Mouse (Mus musculus) midbrain, embryonic 16.5 days (tissue): Measurements from ENCODE around the gene 1700069L16Rik. TPM values are rescaled to one million over a fixed set of nuclear protein-coding genes. Genes with fewer than 3 reads are reported as not detected.
A peak's percentile ranks its signal among the peaks of the same experiment; 100 is the strongest.

Experiments used
- ATAC-seq: fragments of 200-750 bp; cut with Nextera tagmentation; 2 replicates; pipeline ENCODE4 v1.8.0; 2017; ENCODE audit warnings: moderate TSS enrichment
- H3K27ac ChIP-seq: fragments of 300-500 bp; sonication (generic); 2 replicates; pipeline ENCODE4 v1.5.1; 2014; ENCODE audit warnings: mild to moderate bottlenecking, low read length, mixed read lengths
- H3K27me3 ChIP-seq: fragments of 300-500 bp; sonication (generic); 2 replicates; pipeline ENCODE4 v1.6.1; 2014; ENCODE audit warnings: low read depth, low read length, mixed read lengths; ENCODE audit not compliant: control insufficient read depth, insufficient read depth
- H3K36me3 ChIP-seq: fragments of 300-500 bp; sonication (generic); 2 replicates; pipeline ENCODE4 v1.6.1; 2014; ENCODE audit warnings: mild to moderate bottlenecking, low read length, moderate library complexity, mixed read lengths; ENCODE audit not compliant: control insufficient read depth, insufficient read depth
- H3K4me1 ChIP-seq: fragments of 300-500 bp; sonication (generic); 2 replicates; pipeline ENCODE4 v1.6.1; 2014; ENCODE audit warnings: mild to moderate bottlenecking, low read length, mixed read lengths; ENCODE audit not compliant: control insufficient read depth, insufficient read depth
- H3K4me2 ChIP-seq: fragments of 300-500 bp; sonication (generic); 2 replicates; pipeline ENCODE4 v1.6.1; 2014; ENCODE audit warnings: mild to moderate bottlenecking, low read length, mixed read lengths
- H3K4me3 ChIP-seq: fragments of 300-500 bp; sonication (generic); 2 replicates; pipeline ENCODE4 v1.5.1; 2014; ENCODE audit warnings: low read depth, mild to moderate bottlenecking, low read length, moderate library complexity, mixed read lengths
- H3K9ac ChIP-seq: fragments of 300-500 bp; sonication (generic); 2 replicates; pipeline ENCODE4 v1.6.1; 2014; ENCODE audit warnings: low read depth, low read length, mixed read lengths
- H3K9me3 ChIP-seq: fragments of 300-500 bp; sonication (generic); replicated peaks from 2 replicates; pipeline ENCODE4 v1.6.1; 2014; ENCODE audit warnings: mild to moderate bottlenecking, low read length, mixed read lengths; ENCODE audit not compliant: control insufficient read depth, poor library complexity, severe bottlenecking
- WGBS: fragments of 180-500 bp; shearing (Covaris S2); extraction: QIAGEN DNeasy Blood & Tissue Kit; methylation state at CpG from one replicate; pipeline ENCODE4 v1.1.7; 2014; 5-methylcytosine and 5-hydroxymethylcytosine counted together
- polyA plus RNA-seq: library from polyadenylated mRNA; unstranded; fragments of >200 nt; fragmentation: Nextera tagmentation; extraction: Ambion mirVana; gene quantifications from 2 replicates; pipeline ENCODE4 v1.2.1, GENCODE M21; 2015

1700069L16Rik gene
- polyA plus RNA-seq, 1 experiment from 2014 or later: not detected

DNA sequence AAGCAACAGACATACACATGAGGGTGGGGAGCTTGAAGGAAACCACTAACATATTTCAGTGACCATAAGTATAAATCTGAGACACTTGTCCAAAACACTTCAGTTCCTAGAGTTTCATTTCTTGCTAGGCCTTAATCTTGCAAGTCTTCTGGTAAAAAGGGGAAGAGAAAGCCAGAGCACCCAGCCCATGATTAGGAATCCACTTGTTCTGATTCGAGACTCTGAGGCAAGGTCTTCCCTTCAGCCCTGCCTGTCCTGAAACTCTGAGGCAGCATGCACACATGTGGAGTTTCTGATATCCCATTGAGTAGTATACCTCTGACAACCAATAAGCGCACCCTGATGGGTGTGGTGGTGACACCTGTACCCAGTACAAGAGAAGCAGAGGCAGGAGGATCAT is 37.0 kb upstream of the 1700069L16Rik start:
- WGBS: 92% methylated on average over 2 of the region's 2 CpGs
- H3K4me2 ChIP-seq: no peak overlapping the region
- peaks cover 39% of the 10 kb centered on the region for H3K36me3 ChIP-seq
- H3K4me1 ChIP-seq: no peaks in the 10 kb centered on the region
- H3K4me3 ChIP-seq: no peak overlapping the region
- H3K9ac ChIP-seq: no peak overlapping the region
- H3K27me3 ChIP-seq: no peaks in the 10 kb centered on the region
- no peak overlapping the region for H3K27ac ChIP-seq
- no peaks in the 10 kb centered on the region for H3K9me3 ChIP-seq
- ATAC-seq: no peak

DNA sequence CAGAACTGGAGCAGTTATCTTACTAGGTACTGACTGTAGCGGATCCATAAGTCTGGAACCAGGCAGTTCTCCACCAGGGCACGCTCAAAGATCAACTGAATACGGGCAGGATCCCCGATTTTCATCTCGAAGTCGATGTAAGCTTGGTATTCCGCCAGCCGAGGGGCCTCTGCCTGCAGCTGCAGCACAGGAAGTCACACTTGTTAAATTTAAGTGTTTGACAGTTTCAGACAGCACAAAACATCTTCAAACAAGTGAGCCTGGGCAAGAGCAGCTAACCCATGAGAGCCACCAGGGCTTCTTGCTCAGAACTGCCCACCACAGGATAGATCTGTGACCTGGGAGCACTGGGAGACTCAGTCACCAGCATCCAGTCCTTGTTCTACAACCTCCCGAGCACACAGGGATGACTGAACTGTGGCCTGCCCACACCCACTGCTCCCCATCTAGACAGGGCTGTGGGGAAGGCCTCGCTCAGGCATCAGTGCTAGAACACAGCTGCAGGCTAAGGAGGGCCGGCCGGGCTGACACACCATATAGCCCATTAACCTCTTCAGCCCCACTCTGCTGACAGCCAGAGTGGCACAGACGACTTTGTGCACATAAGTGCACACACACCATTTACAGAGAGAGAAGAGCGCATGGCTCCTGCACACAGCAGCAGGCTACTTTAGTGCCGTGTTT is 30.9 kb upstream of the 1700069L16Rik start:
- Histone ChIP-seq H3K4me3 (no peak overlapping the region), H3K36me3 (peaks cover 60% of the 10 kb centered on the region), H3K27me3 (no peaks in the 10 kb centered on the region), H3K9ac (no peak overlapping the region), H3K27ac (no peak overlapping the region), H3K4me2 (no peak overlapping the region), H3K4me1 (no peaks in the 10 kb centered on the region), H3K9me3 (no peaks in the 10 kb centered on the region)
- ATAC-seq: no peak
- 91% methylated on average over 15 of the region's 15 CpGs for WGBS

- no peaks in the 10 kb centered on the region for H3K9me3 ChIP-seq
- no peak overlapping the region for H3K27ac ChIP-seq
- 91% methylated on average over 9 of the region's 9 CpGs for WGBS
- H3K4me1 ChIP-seq: no peaks in the 10 kb centered on the region
- H3K27me3 ChIP-seq: no peaks in the 10 kb centered on the region
- peaks cover 67% of the 10 kb centered on the region for H3K36me3 ChIP-seq
- H3K4me2 ChIP-seq: no peak overlapping the region
- H3K9ac ChIP-seq: no peak overlapping the region
- no peak for ATAC-seq
- H3K4me3 ChIP-seq: no peak overlapping the region
Measured at GRCm38 (mm10) chr5:113751521-113752157, 27.1 kb upstream of the 1700069L16Rik start.

GRCm38 (mm10) chr5:113748556-113749331 is 24.2 kb upstream of the 1700069L16Rik start:
- Histone ChIP-seq H3K4me1 (no peaks in the 10 kb centered on the region), H3K4me2 (no peak overlapping the region), H3K27me3 (no peaks in the 10 kb centered on the region), H3K9me3 (no peaks in the 10 kb centered on the region), H3K4me3 (no peak overlapping the region), H3K9ac (no peak overlapping the region), H3K36me3 (peaks cover 84% of the 10 kb centered on the region), H3K27ac (no peak overlapping the region)
- 97% methylated on average over 13 of the region's 13 CpGs for WGBS
- ATAC-seq: no peak

DNA sequence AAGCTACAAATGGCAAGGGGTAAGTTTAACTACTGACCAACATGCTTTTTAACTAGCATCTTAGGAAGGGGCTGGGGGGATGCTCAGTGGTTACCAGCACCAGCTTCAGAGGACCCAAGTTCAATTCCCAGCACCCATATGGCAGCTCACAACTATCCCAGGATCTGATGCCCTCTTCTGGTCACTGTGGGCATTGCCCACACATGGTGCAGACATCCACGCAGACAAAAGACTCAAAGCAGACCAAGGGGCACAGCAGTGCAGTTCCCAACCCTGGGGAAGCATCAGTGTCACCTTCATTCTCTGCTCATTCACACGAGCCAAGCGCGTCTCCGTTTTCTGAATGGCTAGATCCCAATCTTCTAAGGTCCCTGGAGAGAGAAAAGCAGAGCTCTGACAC is 23.1 kb upstream of the 1700069L16Rik start:
- Histone ChIP-seq H3K36me3 (peaks cover 83% of the 10 kb centered on the region), H3K4me3 (no peak overlapping the region), H3K4me1 (no peaks in the 10 kb centered on the region), H3K9me3 (no peaks in the 10 kb centered on the region), H3K27ac (no peak overlapping the region), H3K4me2 (no peak overlapping the region), H3K27me3 (no peaks in the 10 kb centered on the region), H3K9ac (no peak overlapping the region)
- ATAC-seq: no peak
- WGBS: 91% methylated on average over 5 of the region's 5 CpGs

- Histone ChIP-seq H3K4me3 (no peak overlapping the region), H3K36me3 (peaks cover 28% of the 10 kb centered on the region), H3K4me1 (peaks cover 19% of the 10 kb centered on the region), H3K27me3 (no peaks in the 10 kb centered on the region), H3K4me2 (no peak overlapping the region), H3K27ac (no peak overlapping the region), H3K9me3 (no peaks in the 10 kb centered on the region), H3K9ac (no peak overlapping the region)
- ATAC-seq: no peak
- 91% methylated on average over 11 of the region's 11 CpGs for WGBS
Measured at GRCm38 (mm10) chr5:113737607-113738237, 13.2 kb upstream of the 1700069L16Rik start.

DNA sequence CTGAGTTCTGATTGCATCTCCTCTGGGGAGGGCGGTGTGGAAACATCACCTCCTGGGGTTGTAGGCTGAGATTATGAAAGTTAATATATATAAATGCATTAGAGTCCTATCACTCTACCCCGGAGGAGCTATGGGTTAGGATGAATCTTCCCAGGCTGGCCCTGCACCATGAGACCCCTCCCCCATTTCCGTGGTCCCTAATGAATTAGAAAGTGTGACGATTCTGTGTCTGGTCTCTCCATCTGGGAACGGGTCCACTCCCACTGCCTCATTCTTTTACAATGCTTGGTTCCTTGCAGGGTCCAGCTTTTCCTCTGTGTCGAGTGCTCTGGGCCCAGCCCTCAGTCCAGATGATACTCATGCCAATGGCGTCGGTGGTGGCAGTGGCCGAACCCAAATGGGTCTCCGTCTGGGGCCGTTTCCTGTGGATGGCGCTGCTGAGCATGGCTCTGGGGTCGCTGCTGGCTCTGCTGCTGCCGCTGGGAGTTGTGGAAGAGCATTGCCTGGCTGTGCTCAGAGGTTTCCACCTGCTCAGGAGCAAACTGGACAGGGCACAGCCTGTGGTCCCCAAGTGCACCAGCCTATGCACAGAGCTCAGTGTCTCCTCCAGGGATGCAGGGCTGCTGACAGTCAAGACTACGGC is 12.1 kb upstream of the 1700069L16Rik start:
- no peaks in the 10 kb centered on the region for H3K9me3 ChIP-seq
- H3K4me2 ChIP-seq: peak overlapping the region; percentile 83
- no peaks in the 10 kb centered on the region for H3K27me3 ChIP-seq
- 45% methylated on average over 15 of the region's 15 CpGs for whole genome bisulfite sequencing
- ATAC-seq: no peak
- H3K36me3 ChIP-seq: peaks cover 19% of the 10 kb centered on the region
- H3K4me1 ChIP-seq: peaks cover 19% of the 10 kb centered on the region
- peak overlapping the region; percentile 80 for H3K9ac ChIP-seq
- peak overlapping the region; percentile 96 for H3K27ac ChIP-seq
- H3K4me3 ChIP-seq: peak overlapping the region; percentile 65

- Histone ChIP-seq H3K4me2 (peak overlapping the region; percentile 83), H3K4me1 (peaks cover 21% of the 10 kb centered on the region), H3K9me3 (no peaks in the 10 kb centered on the region), H3K27ac (peak overlapping the region; percentile 96), H3K4me3 (peak overlapping the region; percentile 65), H3K27me3 (no peaks in the 10 kb centered on the region), H3K36me3 (peaks cover 19% of the 10 kb centered on the region), H3K9ac (peak overlapping the region; percentile 80)
- WGBS: 2% methylated on average over 10 of the region's 10 CpGs
- ATAC-seq: peak; percentile 40
Measured at GRCm38 (mm10) chr5:113736113-113736502, 11.5 kb upstream of the 1700069L16Rik start.
